Mouse (Mus musculus): ENCODE data around the gene Rhot2.
"Not testable (repeated sequence)": the region's sequence is repeated elsewhere in the genome, so short reads cannot be mapped to it uniquely, and the experiment has no call there.

Rhot2 gene

GRCm38 (mm10) chr17:25828223-25828594 is 16.4 kb downstream of the Rhot2 start:
- DNase-seq (ENCODE audit: low spot score) = no peak

DNA sequence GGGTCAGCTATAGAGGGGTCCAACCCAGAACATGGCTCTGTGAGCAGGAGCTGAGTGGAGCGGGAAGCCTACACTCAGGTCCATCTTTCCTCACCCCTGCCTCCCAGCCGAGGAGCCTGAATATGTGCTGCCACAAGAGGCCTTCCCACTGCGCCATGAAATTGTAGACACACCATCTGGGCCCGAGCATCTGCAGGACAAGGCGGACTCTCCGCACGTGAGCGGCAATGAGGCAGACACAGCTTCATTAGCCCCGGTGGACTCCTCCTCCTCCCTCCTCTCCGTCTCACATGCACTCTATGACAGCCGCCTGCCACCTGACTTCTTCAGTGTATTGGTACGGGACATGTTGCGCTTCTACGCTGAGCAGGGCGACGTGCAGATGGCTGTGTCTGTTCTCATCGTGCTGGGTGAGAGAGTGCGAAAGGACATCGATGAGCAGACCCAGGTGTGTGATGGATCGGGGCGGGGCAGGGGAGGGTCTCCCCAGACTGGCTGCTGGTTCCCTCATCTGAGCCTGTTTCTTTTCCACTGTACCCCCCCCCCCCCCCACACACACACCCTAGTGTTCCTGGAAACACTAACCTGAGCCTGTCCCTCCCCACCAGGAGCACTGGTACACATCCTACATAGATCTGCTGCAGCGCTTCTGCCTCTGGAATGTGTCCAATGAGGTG is 17.0 kb downstream of the Rhot2 start:
- DNase-seq (ENCODE audit: low spot score) = no peak

DNA sequence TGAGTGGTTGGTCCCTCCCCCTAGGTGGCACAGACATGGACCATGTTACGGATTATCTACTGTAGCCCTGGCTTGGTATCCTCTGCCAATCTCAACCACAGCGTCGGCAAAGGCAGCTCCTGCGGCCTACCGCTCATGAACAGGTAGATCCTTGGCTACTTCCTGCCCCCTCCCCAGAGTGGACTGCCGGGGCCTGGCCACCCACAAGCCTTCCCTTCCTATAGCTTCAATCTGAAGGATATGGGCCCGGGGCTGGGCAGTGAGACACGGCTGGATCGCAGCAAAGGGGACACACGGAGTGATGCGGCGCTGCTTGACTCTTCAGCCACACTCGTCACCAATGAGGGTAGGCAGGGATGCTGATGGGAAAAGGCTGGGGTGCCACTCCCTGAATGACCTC is 17.6 kb downstream of the Rhot2 start:
- DNase-seq (ENCODE audit: low spot score) = no peak

GRCm38 (mm10) chr17:25825984-25826570 is 18.6 kb downstream of the Rhot2 start:
- no peak for DNase-seq (ENCODE audit: low spot score)

GRCm38 (mm10) chr17:25825311-25825710 is 19.3 kb downstream of the Rhot2 start:
- DNase-seq (ENCODE audit: low spot score) = no peak

GRCm38 (mm10) chr17:25824362-25825142 is 20.1 kb downstream of the Rhot2 start:
- DNase-seq (ENCODE audit: low spot score) = no peak

DNA sequence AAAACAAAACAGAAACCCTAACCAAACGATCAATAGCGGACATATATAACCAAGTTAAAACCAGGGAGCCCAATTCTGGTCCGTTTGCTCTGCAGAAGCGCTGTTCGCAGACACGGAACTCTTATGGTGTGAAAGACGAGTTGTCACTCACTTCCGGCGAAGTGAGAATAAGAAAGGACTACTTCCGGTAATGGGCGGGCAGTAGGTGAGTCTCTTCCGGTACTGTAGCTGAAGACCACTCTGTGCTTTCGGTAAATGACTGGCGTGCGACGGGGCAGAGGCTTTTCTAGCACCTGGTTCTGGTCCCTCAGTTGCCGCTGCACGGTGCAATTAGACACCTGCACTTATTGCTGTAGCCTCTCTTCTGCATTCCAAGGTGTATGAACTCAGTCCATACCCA is 21.2 kb downstream of the Rhot2 start, which contains the start of gene Wdr24:
Gene Wdr24, plus strand, starts transcription at position 176 of the 400 bp plus-strand sequence.
- DNase-seq (ENCODE audit: low spot score) = peak; percentile 65

GRCm38 (mm10) chr17:25818851-25819780 is 25.5 kb downstream of the Rhot2 start:
- no peak for DNase-seq (ENCODE audit: low spot score)

DNA sequence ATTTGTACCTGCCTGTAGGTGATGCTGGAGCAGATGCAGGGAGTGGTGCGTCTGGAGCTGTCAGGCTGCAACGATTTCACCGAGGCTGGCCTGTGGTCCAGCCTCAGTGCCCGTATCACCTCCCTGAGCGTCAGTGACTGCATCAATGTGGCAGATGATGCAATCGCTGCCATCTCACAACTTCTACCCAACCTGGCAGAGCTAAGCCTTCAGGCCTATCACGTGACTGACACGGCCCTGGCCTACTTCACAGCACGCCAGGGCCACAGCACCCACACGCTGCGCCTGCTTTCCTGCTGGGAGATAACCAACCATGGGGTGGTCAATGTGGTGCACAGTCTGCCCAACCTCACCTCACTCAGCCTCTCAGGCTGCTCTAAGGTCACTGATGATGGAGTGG is 27.0 kb downstream of the Rhot2 start:
- no peak for DNase-seq (ENCODE audit: low spot score)

DNA sequence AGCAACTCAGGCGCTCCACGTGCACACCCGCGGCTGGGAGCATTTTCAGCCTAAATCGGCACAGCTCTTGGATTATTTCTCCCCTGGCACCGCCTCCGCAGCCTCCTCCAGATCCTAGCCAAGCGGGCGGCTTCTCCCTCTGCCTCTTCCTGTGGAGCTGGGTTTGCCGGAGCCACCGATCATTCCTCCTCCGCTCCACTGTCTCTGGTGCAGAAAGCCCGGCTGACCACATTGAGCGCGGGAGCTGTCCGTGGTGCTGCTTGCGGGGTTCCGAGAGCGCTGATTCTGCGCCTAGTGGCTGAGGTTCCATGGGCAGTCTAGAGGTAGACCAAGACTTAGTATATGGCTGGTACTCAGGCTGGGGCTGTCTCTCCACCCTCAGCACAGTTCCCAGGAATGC is 31.2 kb downstream of the Rhot2 start:
- peak; percentile 88 for DNase-seq (ENCODE audit: low spot score)

- no peak for DNase-seq (ENCODE audit: low spot score)
Observed at GRCm38 (mm10) chr17:25810890-25811289, 33.8 kb downstream of the Rhot2 start.

GRCm38 (mm10) chr17:25809606-25810340 is 34.9 kb downstream of the Rhot2 start:
- no peak for DNase-seq (ENCODE audit: low spot score)

GRCm38 (mm10) chr17:25808789-25809605 is 35.7 kb downstream of the Rhot2 start, which contains the start of gene Fbxl16:
Fbxl16 (plus strand) TSS chr17:25809085.
- no peak for DNase-seq (ENCODE audit: low spot score)

- DNase-seq (ENCODE audit: low spot score) = no peak
Observed at GRCm38 (mm10) chr17:25808028-25808427, 36.6 kb downstream of the Rhot2 start.

GRCm38 (mm10) chr17:25807452-25807851 is 37.2 kb downstream of the Rhot2 start:
- DNase-seq (ENCODE audit: low spot score) = not testable (repeated sequence)

GRCm38 (mm10) chr17:25806507-25806906 is 38.1 kb downstream of the Rhot2 start:
- DNase-seq (ENCODE audit: low spot score) = no peak

DNA sequence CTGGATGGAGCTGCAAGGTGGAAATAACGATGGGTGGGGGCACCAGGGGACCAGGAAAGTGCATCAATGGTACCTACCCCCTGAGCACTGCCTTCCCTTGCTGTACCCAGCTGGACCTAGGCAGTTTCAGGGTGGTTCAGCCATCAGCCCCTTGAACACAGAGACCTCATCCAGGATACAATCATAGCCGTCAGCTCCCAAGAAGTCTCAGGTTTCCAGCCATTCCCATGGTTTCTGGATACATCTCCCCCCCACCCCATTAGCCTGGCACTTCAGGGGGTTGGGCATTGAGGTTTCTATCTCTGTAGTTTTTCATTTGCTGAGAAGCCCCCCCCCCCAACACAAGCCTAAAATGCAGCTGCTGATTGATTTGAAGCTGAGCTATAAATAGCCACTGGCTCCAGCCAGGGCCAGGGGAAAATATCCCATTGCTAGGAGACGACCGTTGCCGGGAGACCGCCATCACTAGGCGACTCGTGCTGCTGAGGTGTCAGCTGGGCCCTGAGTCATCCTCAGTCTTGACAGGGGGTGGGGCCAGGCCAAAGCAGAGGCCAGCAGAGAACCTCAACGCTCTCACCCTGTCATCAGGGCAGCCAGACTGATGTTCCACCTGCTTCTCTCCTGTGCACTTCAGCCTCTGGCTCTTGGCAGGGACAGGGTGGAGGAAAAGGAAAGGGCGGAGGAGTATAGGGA is 41.7 kb downstream of the Rhot2 start:
- DNase-seq (ENCODE audit: low spot score) = no peak

- no peak for DNase-seq (ENCODE audit: low spot score)
Observed at GRCm38 (mm10) chr17:25801029-25801428, 43.6 kb downstream of the Rhot2 start.

DNA sequence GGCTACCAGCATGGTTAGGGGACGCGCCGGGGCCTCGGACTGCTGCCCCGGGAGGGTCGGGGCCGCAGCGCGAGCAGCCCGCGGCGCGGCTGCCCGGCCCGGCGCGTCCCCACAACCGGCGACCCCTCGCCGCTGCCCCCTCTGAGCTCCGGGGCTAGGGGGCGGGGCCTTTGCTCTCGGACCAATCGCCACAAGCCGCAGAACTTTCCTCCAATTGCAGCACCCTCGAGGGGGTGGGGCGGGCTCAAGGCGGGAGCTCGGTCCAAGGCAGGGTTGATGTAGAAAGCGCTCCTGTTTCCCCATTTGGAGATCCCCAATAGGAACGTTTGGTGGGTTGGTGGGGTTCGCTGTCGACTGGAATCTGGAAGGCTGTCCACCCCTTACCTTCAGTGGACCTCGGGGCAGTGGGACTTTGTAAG is 47.7 kb downstream of the Rhot2 start, which contains the start of gene Metrn:
Gene Metrn, minus strand, starts transcription at position 186 of the 419 bp plus-strand sequence.
- peak; percentile 87 for DNase-seq (ENCODE audit: low spot score)

All from urinary bladder, postnatal 25 days (tissue).